Mouse (Mus musculus): Measurements from ENCODE around the gene Smad3. TPM values are rescaled to one million over a fixed set of nuclear protein-coding genes. Genes with fewer than 3 reads are reported as not detected.

The Smad3 gene
- total RNA-seq, 2 experiments from 2014 or later, result 12.6 to 16.7 TPM

- peak; percentile 85 for ATAC-seq (replicated peaks; ENCODE audit: poor library complexity)
Measured at GRCm38 (mm10) chr9:63774854-63775483, 17.2 kb upstream of the Smad3 start.

GRCm38 (mm10) chr9:63772452-63772851 lies 14.7 kb upstream of the Smad3 start:
- ATAC-seq (replicated peaks; ENCODE audit: poor library complexity), result no peak

- ATAC-seq (replicated peaks; ENCODE audit: poor library complexity), result no peak
Measured at GRCm38 (mm10) chr9:63771676-63772075, 13.9 kb upstream of the Smad3 start.

- ATAC-seq (replicated peaks; ENCODE audit: poor library complexity), result no peak
Measured at GRCm38 (mm10) chr9:63761367-63762094, 3.7 kb upstream of the Smad3 start.

GRCm38 (mm10) chr9:63760783-63761182 lies 3.0 kb upstream of the Smad3 start:
- no peak for ATAC-seq (replicated peaks; ENCODE audit: poor library complexity)

- no peak for ATAC-seq (replicated peaks; ENCODE audit: poor library complexity)
Measured at GRCm38 (mm10) chr9:63759973-63760722, 2.4 kb upstream of the Smad3 start.

GRCm38 (mm10) chr9:63758641-63759391 lies 1.0 kb upstream of the Smad3 start:
- peak; percentile 47 for ATAC-seq (replicated peaks; ENCODE audit: poor library complexity)

GRCm38 (mm10) chr9:63757462-63757772 lies 377 bp downstream of the Smad3 start:
- ATAC-seq (replicated peaks; ENCODE audit: poor library complexity), result no peak

- ATAC-seq (replicated peaks; ENCODE audit: poor library complexity), result no peak
Measured at GRCm38 (mm10) chr9:63756581-63757461, 973 bp downstream of the Smad3 start.

- ATAC-seq (replicated peaks; ENCODE audit: poor library complexity), result no peak
Measured at GRCm38 (mm10) chr9:63755671-63756543, 1.9 kb downstream of the Smad3 start.

GRCm38 (mm10) chr9:63754556-63755510 lies 3.0 kb downstream of the Smad3 start:
- no peak for ATAC-seq (replicated peaks; ENCODE audit: poor library complexity)

GRCm38 (mm10) chr9:63754039-63754438 lies 3.8 kb downstream of the Smad3 start:
- ATAC-seq (replicated peaks; ENCODE audit: poor library complexity), result no peak

GRCm38 (mm10) chr9:63753359-63753758 lies 4.4 kb downstream of the Smad3 start:
- no peak for ATAC-seq (replicated peaks; ENCODE audit: poor library complexity)

GRCm38 (mm10) chr9:63752576-63752975 lies 5.2 kb downstream of the Smad3 start:
- ATAC-seq (replicated peaks; ENCODE audit: poor library complexity), result no peak

GRCm38 (mm10) chr9:63751325-63751724 lies 6.5 kb downstream of the Smad3 start:
- ATAC-seq (replicated peaks; ENCODE audit: poor library complexity), result no peak

- ATAC-seq (replicated peaks; ENCODE audit: poor library complexity), result no peak
Measured at GRCm38 (mm10) chr9:63750360-63750974, 7.3 kb downstream of the Smad3 start.

GRCm38 (mm10) chr9:63749296-63749915 lies 8.4 kb downstream of the Smad3 start:
- no peak for ATAC-seq (replicated peaks; ENCODE audit: poor library complexity)

Measured in megakaryocyte progenitor cell, adult 5-6 weeks (primary cell).